ENCODE assay signal across 31 mouse cellular contexts in genomic region chr9:96035371-96036086, GRCm38 (mm10).
DNase-seq lines count a peak whose midpoint lies in the region; ATAC-seq and TF ChIP-seq lines count a peak whose summit lies in the region.
"Had no signal": no experiment of that assay in that cellular context is flagged by ENCODE, and none has a peak within 500 bp of the region (broad histone marks: within the 10 kb centered on the region; RNA-seq: fewer than 3 reads in every experiment).

No protein-coding gene starts in this region.

- dilution Hi-C loops in CH12.LX (cut with MboI; ENCODE audit: extremely low pct_ligation_motif_present, extremely low pct_unique_long_range_greater_than_20kb, low sequenced_read_pairs): no loop called here

- H3K27ac ChIP-seq in CH12.LX (ENCODE audit: insufficient read depth, low read depth): no peak overlapping the region
- H3K27ac ChIP-seq in forebrain, embryonic 12.5 days: no peak overlapping the region
- H3K27ac ChIP-seq in embryonic facial prominence, embryonic 10.5 days (replicated peaks): no peak overlapping the region
- H3K27ac ChIP-seq: embryonic facial prominence, embryonic 12.5 days; embryonic facial prominence, embryonic 15.5 days; forebrain, embryonic 13.5 days; heart, embryonic 15.5 days; hindbrain, embryonic 10.5 days; hindbrain, embryonic 13.5 days had no signal

- H3K79me2 ChIP-seq in CH12.LX (replicated peaks; ENCODE audit: control insufficient read depth, extremely low read depth, insufficient read depth, poor library complexity, severe bottlenecking): no peaks in the 10 kb centered on the region

- peaks cover 2 to 12% of the 10 kb centered on the region in 2 experiments; a peak in 3 of 4 replicates for H3K4me1 ChIP-seq in CH12.LX (ENCODE audit: control insufficient read depth in 1 of 2, insufficient read depth in 2 of 2)
- no peaks in the 10 kb centered on the region for H3K4me1 ChIP-seq in forebrain, embryonic 12.5 days
- no peaks in the 10 kb centered on the region for H3K4me1 ChIP-seq in embryonic facial prominence, embryonic 10.5 days
- H3K4me1 ChIP-seq: embryonic facial prominence, embryonic 12.5 days; embryonic facial prominence, embryonic 15.5 days; forebrain, embryonic 13.5 days; heart, embryonic 12.5 days; heart, embryonic 15.5 days; hindbrain, embryonic 10.5 days; hindbrain, embryonic 13.5 days had no signal

- 0 out of 2 replicates have a peak, but pooled peaks have one; percentile 38 for TF ChIP-seq EP300 in CH12.LX (IDR thresholded peaks at IDR 0.05; ENCODE audit: low read length)

- H3K27me3 ChIP-seq in CH12.LX (replicated peaks): no peaks in the 10 kb centered on the region
- H3K27me3 ChIP-seq in splenic B cell, adult 2 months (ENCODE audit: control insufficient read depth, insufficient read depth, low read length, poor library complexity, severe bottlenecking): no peaks in the 10 kb centered on the region
- no peaks in the 10 kb centered on the region for H3K27me3 ChIP-seq in forebrain, embryonic 12.5 days
- no peaks in the 10 kb centered on the region for H3K27me3 ChIP-seq in embryonic facial prominence, embryonic 10.5 days (replicated peaks; ENCODE audit: low read depth, poor library complexity, severe bottlenecking)
- H3K27me3 ChIP-seq: embryonic facial prominence, embryonic 12.5 days; embryonic facial prominence, embryonic 15.5 days; forebrain, embryonic 13.5 days; heart, embryonic 12.5 days; heart, embryonic 15.5 days; hindbrain, embryonic 13.5 days; Patski had no signal

- no peak for TF ChIP-seq POLR2A in CH12.LX (IDR thresholded peaks at IDR 0.05; ENCODE audit: low read depth, low read length)

- H3K4me2 ChIP-seq in CH12.LX (ENCODE audit: insufficient read depth, low read depth, poor library complexity, severe bottlenecking): no peak overlapping the region
- no peak overlapping the region for H3K4me2 ChIP-seq in forebrain, embryonic 12.5 days
- H3K4me2 ChIP-seq: embryonic facial prominence, embryonic 12.5 days; embryonic facial prominence, embryonic 15.5 days; forebrain, embryonic 13.5 days; heart, embryonic 12.5 days; heart, embryonic 15.5 days; hindbrain, embryonic 13.5 days had no signal

- in situ Hi-C loops in CH12.LX (cut with MboI; ENCODE audit: low pct_ligation_motif_present, low pct_unique_long_range_greater_than_20kb, low sequenced_read_pairs): no loop called here

- ATAC-seq in common myeloid progenitor, adult 5-6 weeks (replicated peaks; ENCODE audit: low read depth, poor library complexity, severe bottlenecking): 0 out of 2 replicates have a peak, but pooled peaks have one; percentile 15
- peak; percentile 77 for ATAC-seq in megakaryocyte, adult 5-6 weeks (ENCODE audit: poor library complexity, severe bottlenecking)
- no peak for ATAC-seq in forebrain, embryonic 12.5 days (ENCODE audit: low FRiP score)
- ATAC-seq: forebrain, embryonic 13.5 days; forebrain, embryonic 16.5 days; hindbrain, embryonic 16.5 days; inflammation-experienced regulatory T-cells, adult 6 months; intestine, embryonic 16.5 days; Patski had no signal

- no peak overlapping the region for H3K9ac ChIP-seq in CH12.LX (ENCODE audit: insufficient read depth, low read depth)
- H3K9ac ChIP-seq in forebrain, embryonic 12.5 days: no peak overlapping the region
- H3K9ac ChIP-seq: embryonic facial prominence, embryonic 12.5 days; embryonic facial prominence, embryonic 15.5 days; forebrain, embryonic 13.5 days; heart, embryonic 12.5 days; heart, embryonic 15.5 days; hindbrain, embryonic 13.5 days had no signal

- no peak for TF ChIP-seq RAD21 in CH12.LX (IDR thresholded peaks at IDR 0.05; ENCODE audit: low read depth, low read length)

- no peaks in the 10 kb centered on the region for H3K9me3 ChIP-seq in CH12.LX (replicated peaks; ENCODE audit: low read length)
- H3K9me3 ChIP-seq in forebrain, embryonic 12.5 days: no peaks in the 10 kb centered on the region
- H3K9me3 ChIP-seq in embryonic facial prominence, embryonic 10.5 days: no peaks in the 10 kb centered on the region
- H3K9me3 ChIP-seq: embryonic facial prominence, embryonic 12.5 days; embryonic facial prominence, embryonic 15.5 days; forebrain, embryonic 13.5 days; G1E; heart, embryonic 12.5 days; heart, embryonic 15.5 days; hindbrain, embryonic 10.5 days; hindbrain, embryonic 13.5 days had no signal

- DNase-seq in CH12.LX (ENCODE audit: extremely low read depth): no peak
- DNase-seq in splenic B cell, adult 2 months (ENCODE audit: low read depth, low spot score): peak; percentile 18
- no peak for DNase-seq in heart, adult 9 months (ENCODE audit: low spot score in 2 of 2)
- DNase-seq in embryonic facial prominence, embryonic 10.5 days (ENCODE audit: low spot score): no peak
- DNase-seq: adrenal gland, postnatal 10 days; adrenal gland, postnatal 36 days; cerebellum, adult 11 months; cerebellum, adult 2 months; cerebellum, adult 9-11 months; cerebellum, postnatal 36 days; gastrocnemius, postnatal 10 days; gastrocnemius, postnatal 36 days; heart, adult 11 months; heart, postnatal 10 days; heart, postnatal 36 days had no signal

- no peak for TF ChIP-seq CTCF in CH12.LX (conservative IDR thresholded peaks at IDR 0.05 in 1 of 2, IDR thresholded peaks at IDR 0.05 in 1 of 2; ENCODE audit: low read depth in 2 of 2, low read length in 2 of 2)

- H3K4me3 ChIP-seq in CH12.LX (replicated peaks in 1 of 3; ENCODE audit: low read depth in 2 of 3, low read length in 2 of 3, poor library complexity in 1 of 3): no peak overlapping the region
- no peak overlapping the region for H3K4me3 ChIP-seq in forebrain, embryonic 12.5 days (replicated peaks)
- no peak overlapping the region for H3K4me3 ChIP-seq in embryonic facial prominence, embryonic 10.5 days
- H3K4me3 ChIP-seq: embryonic facial prominence, embryonic 12.5 days; embryonic facial prominence, embryonic 15.5 days; forebrain, embryonic 13.5 days; heart, embryonic 12.5 days; heart, embryonic 15.5 days; hindbrain, embryonic 10.5 days; hindbrain, embryonic 13.5 days had no signal

- 90% methylated on average over 3 of the region's 3 CpGs for WGBS in forebrain, embryonic 12.5 days
- WGBS in embryonic facial prominence, embryonic 10.5 days: 88% methylated on average over 3 of the region's 3 CpGs

- peaks cover 24 to 61% of the 10 kb centered on the region in 2 experiments for H3K36me3 ChIP-seq in CH12.LX (replicated peaks in 1 of 2; ENCODE audit: control insufficient read depth in 1 of 2, insufficient read depth in 1 of 2, low read length in 1 of 2)
- peaks cover 4% of the 10 kb centered on the region; the same call in 1 of the 2 replicates for H3K36me3 ChIP-seq in splenic B cell, adult 2 months (ENCODE audit: control insufficient read depth, insufficient read depth, low read length, poor library complexity, severe bottlenecking)
- peaks cover 71% of the 10 kb centered on the region for H3K36me3 ChIP-seq in forebrain, embryonic 12.5 days (replicated peaks)
- H3K36me3 ChIP-seq in embryonic facial prominence, embryonic 10.5 days (replicated peaks): peaks cover 93% of the 10 kb centered on the region

TF ChIP-seq in CH12.LX, 34 proteins besides CTCF, POLR2A, EP300 and RAD21:
- TF ChIP-seq ZC3H11A (IDR thresholded peaks at IDR 0.05; ENCODE audit: low read depth, low read length): no peak
- no peak for TF ChIP-seq MXI1 (IDR thresholded peaks at IDR 0.05; ENCODE audit: low read depth, low read length)
- no peak for TF ChIP-seq MAZ (IDR thresholded peaks at IDR 0.05; ENCODE audit: low read depth, low read length)
- no peak for TF ChIP-seq NELFE (IDR thresholded peaks at IDR 0.05; ENCODE audit: low read depth, low read length)
- TF ChIP-seq POLR2AphosphoS2 (IDR thresholded peaks at IDR 0.05; ENCODE audit: low read depth, low read length): no peak
- no peak for TF ChIP-seq ZMIZ1 (IDR thresholded peaks at IDR 0.05; ENCODE audit: low read depth, low read length)
- no peak for TF ChIP-seq SIN3A (IDR thresholded peaks at IDR 0.05; ENCODE audit: low read length)
- no peak for TF ChIP-seq ZNF384 (IDR thresholded peaks at IDR 0.05; ENCODE audit: low read depth, low read length)
- no peak for TF ChIP-seq USF1 (IDR thresholded peaks at IDR 0.05; ENCODE audit: low read depth, low read length)
- no peak for TF ChIP-seq MAX (IDR thresholded peaks at IDR 0.05; ENCODE audit: low read length)
- no peak for TF ChIP-seq JUND (conservative IDR thresholded peaks at IDR 0.05; ENCODE audit: low read depth, low read length)
- TF ChIP-seq PAX5 (IDR thresholded peaks at IDR 0.05; ENCODE audit: low read length): no peak
- TF ChIP-seq CHD1 (IDR thresholded peaks at IDR 0.05; ENCODE audit: low read depth, low read length): no peak
- no peak for TF ChIP-seq TCF12 (IDR thresholded peaks at IDR 0.05; ENCODE audit: low read depth, low read length)
- no peak for TF ChIP-seq HCFC1 (IDR thresholded peaks at IDR 0.05; ENCODE audit: low read depth, low read length)
- TF ChIP-seq GABPA (IDR thresholded peaks at IDR 0.05; ENCODE audit: insufficient replicate concordance, low read depth, low read length): no peak
- TF ChIP-seq CHD2 (IDR thresholded peaks at IDR 0.05; ENCODE audit: low read length): no peak
- no peak for TF ChIP-seq RCOR1 (conservative IDR thresholded peaks at IDR 0.05; ENCODE audit: low read depth, low read length)
- no peak for TF ChIP-seq NRF1 (IDR thresholded peaks at IDR 0.05; ENCODE audit: low read depth, low read length)
